Mouse (Mus musculus): ENCODE results near the gene Pdp2.

DNA sequence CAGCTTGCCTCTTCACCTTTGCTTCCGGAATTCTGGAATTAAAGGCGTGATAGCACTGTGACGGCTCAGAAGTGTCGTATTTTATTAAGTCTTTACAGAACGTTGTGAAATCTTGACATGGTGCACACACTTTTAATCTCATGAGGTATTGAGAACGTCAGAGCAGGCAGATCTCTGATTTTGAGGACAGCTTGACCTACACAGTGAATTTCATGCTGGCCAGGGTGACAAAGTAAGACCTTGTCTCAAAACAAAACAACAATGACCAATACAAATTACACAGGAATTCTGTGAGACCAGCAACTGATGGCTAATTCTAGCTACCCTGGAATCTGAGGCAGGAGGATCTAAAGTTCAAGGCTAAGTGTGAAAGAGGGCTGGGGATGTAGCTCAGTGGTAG lies 1.3 kb downstream of the Pdp2 start:
- TF ChIP-seq CTCF (conservative IDR thresholded peaks at IDR 0.05; ENCODE audit: low read length) = no peak
- no peak for TF ChIP-seq NANOG (IDR thresholded peaks at IDR 0.05; ENCODE audit: borderline replicate concordance, low read length)
- TF ChIP-seq POU5F1 (IDR thresholded peaks at IDR 0.05; ENCODE audit: borderline replicate concordance, low read length) = no peak

All from E14TG2a.4 (cell line).